Mouse (Mus musculus) ES-E14 (cell line): ENCODE results near the gene Prkd2.

Experiments used
- CHD2 ChIP-seq: IDR thresholded peaks from 2 replicates; pipeline ENCODE4 v1.6.1; 2014; ENCODE audit warnings: mild to moderate bottlenecking, low read depth, low read length, inconsistent platforms
- MAFK ChIP-seq: IDR thresholded peaks from 2 replicates; pipeline ENCODE4 v1.6.1; 2014; ENCODE audit warnings: mild to moderate bottlenecking, low read depth, low read length, inconsistent platforms; ENCODE audit not compliant: insufficient read depth
- ZNF384 ChIP-seq: IDR thresholded peaks from 2 replicates; pipeline ENCODE4 v1.6.1; 2012; ENCODE audit warnings: low read depth, low read length, inconsistent platforms

- TF ChIP-seq ZNF384 (no peak), CHD2 (no peak), MAFK (no peak)
These were observed 32.2 kb upstream of the Prkd2 start for GRCm38 (mm10) chr7:16810399-16810919.
